Mouse (Mus musculus) ES-E14 (cell line): ENCODE measurements at regions not wholly inside any gene's neighbourhood (a gene's known extent, or its start where the extent isn't known, plus 50 kb on each side); places are given as distances from the start of the nearest gene placed in this dataset.

ENCODE experiments used
- CHD2 ChIP-seq: IDR thresholded peaks from 2 replicates; pipeline ENCODE4 v1.6.1; 2014; ENCODE audit warnings: mild to moderate bottlenecking, low read depth, low read length, inconsistent platforms
- HCFC1 ChIP-seq: IDR thresholded peaks from 2 replicates; pipeline ENCODE4 v1.6.1; 2012; ENCODE audit warnings: low read length, inconsistent platforms, borderline replicate concordance; ENCODE audit not compliant: insufficient read depth
- MAFK ChIP-seq: IDR thresholded peaks from 2 replicates; pipeline ENCODE4 v1.6.1; 2014; ENCODE audit warnings: mild to moderate bottlenecking, low read depth, low read length, inconsistent platforms; ENCODE audit not compliant: insufficient read depth
- ZC3H11A ChIP-seq: IDR thresholded peaks from 2 replicates; pipeline ENCODE4 v1.6.1; 2012; ENCODE audit warnings: low read depth, mild to moderate bottlenecking, inconsistent platforms, low read length, borderline replicate concordance
- ZNF384 ChIP-seq: IDR thresholded peaks from 2 replicates; pipeline ENCODE4 v1.6.1; 2012; ENCODE audit warnings: low read depth, low read length, inconsistent platforms

- TF ChIP-seq HCFC1 (no peak), CHD2 (no peak), ZNF384 (no peak), MAFK (no peak), ZC3H11A (no peak)
Observed at GRCm38 (mm10) chr5:112133688-112134573, 118.4 kb downstream of the Cryba4 start.
